Mouse (Mus musculus): ENCODE data around the gene Nucb1. TPM values are rescaled to one million over a fixed set of nuclear protein-coding genes. Genes with fewer than 3 reads are reported as not detected.
A peak's percentile ranks its signal among the peaks of the same experiment; 100 is the strongest.
"Not testable (repeated sequence)": the region's sequence is repeated elsewhere in the genome, so short reads cannot be mapped to it uniquely, and the experiment has no call there.

Gene Nucb1
- total RNA-seq, 2 experiments from 2014 or later: 184 to 398 TPM

- ATAC-seq (replicated peaks; ENCODE audit: poor library complexity, severe bottlenecking): no peak
Observed at GRCm38 (mm10) chr7:45492225-45492844, 17.9 kb downstream of the Nucb1 start.

GRCm38 (mm10) chr7:45491264-45491663, 18.9 kb downstream of the Nucb1 start:
- no peak for ATAC-seq (replicated peaks; ENCODE audit: poor library complexity, severe bottlenecking)

DNA sequence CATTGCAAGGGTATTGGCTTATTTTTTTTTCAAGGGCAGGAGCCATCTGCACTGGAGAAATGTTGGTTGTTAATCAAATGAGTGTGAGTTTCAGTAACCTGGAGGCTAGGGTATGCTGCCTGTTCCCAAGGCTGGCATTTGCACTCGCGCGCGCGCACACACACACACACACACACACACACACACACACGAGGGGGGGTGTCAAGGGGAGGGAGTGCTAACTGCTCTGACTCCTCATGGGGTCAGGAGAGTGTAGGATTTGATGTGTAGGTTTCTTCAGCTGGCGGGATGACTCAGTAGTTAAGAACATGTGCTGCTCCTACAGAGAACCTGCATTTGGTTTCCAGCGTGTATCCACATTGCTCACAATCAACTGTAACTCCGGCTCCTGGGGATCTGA, 19.4 kb downstream of the Nucb1 start:
- 0 out of 2 replicates have a peak, but pooled peaks have one; percentile 16 for ATAC-seq (replicated peaks; ENCODE audit: poor library complexity, severe bottlenecking)

DNA sequence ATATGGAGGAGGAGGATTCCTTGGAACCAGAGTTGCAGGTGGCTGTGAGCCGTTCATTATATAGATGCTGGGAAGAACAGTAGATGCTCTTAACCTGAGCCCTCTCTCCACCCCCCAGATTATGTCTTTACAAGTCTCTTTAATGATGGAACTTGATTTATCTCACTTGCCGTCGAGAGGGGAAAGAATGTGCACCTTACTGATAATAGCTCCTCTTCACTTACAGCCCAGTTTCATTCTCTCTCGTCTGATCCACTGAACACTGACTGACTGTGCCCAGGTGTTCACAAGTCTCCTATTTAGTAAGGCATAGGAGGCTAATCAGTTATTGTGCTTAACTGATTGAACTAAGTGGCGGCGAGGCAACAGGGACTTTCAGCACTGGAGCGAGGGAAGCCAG, 20.6 kb downstream of the Nucb1 start:
- no peak for ATAC-seq (replicated peaks; ENCODE audit: poor library complexity, severe bottlenecking)

GRCm38 (mm10) chr7:45488293-45489204, 21.7 kb downstream of the Nucb1 start, which contains the start of gene Dhdh:
Gene Dhdh, minus strand, starts transcription at chr7:45488805.
- ATAC-seq (replicated peaks; ENCODE audit: poor library complexity, severe bottlenecking): peak; percentile 96

DNA sequence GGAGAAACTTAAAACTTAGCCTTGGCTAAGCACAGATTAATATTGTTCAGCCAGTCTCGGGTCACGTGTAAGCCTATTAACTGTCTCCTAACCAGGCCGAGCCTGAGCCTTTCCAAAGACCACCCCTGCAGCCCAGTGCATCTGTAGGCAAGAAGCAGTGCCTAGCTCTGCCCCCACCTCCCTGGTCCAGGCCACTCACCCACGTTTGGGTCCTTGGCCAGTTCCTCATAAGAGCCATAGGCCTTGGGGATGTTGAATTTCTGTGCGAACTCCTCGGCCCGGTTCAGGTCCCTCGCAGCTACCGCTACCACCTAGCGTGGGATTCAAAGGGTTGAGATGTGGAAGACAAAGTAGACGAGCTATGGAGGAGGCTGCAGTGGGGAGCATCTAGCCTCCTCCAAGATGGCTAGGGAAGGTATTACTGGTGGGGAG, 22.3 kb downstream of the Nucb1 start:
- no peak for ATAC-seq (replicated peaks; ENCODE audit: poor library complexity, severe bottlenecking)

DNA sequence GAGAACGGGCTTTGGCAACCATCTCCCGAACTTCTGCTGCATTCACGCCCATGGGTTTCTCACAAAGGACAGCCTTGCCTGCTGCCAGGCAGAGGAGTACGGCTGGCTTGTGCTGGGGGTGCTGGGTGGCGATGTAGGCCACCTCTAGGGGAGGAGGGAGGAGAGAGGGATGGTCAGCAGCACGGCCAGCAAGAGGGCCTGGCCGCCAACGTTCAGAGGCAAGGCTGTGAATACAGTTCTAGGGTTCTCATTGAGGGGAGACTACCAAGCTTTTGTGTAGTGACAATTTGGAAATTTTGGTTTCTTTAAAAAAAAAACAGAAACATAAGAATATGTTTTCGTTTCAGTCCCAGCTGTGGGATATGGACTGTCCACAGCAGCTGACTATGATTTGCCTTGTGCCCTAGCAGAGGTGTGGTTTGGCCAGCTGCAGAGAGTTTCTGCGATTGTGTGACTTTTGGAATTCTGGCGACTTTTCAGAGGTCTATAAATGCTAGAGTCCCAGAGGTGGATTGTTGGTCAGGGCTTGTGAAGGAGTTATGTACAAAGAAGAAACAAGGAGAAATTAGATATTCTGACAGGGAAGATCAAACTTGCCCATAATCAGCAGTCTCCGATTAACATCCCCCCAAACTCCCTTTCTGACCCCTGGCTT, 23.3 kb downstream of the Nucb1 start, which contains the start of gene Gm45808:
Gene Gm45808 (minus strand): TSS at position 51 of the 655 bp plus-strand sequence.
- no peak for ATAC-seq (replicated peaks; ENCODE audit: poor library complexity, severe bottlenecking)

GRCm38 (mm10) chr7:45486158-45486557, 24.0 kb downstream of the Nucb1 start:
- no peak for ATAC-seq (replicated peaks; ENCODE audit: poor library complexity, severe bottlenecking)

DNA sequence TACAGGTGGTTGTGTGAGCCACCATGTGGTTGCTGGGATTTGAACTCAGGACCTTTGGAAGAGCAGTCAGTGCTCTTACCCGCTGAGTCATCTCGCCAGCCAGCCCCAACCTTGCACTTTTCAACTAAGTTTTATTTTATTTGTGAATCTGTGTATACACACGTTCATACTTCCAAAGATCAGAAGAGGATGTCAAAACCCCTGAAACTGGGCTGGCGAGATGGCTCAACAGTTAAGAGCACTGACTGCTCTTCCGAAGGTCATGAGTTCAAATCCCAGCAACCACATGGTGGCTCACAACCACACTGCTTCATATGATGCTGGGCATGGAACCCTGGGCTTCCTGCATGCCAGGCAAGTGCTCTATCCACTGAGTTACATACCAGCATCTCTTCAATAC, 25.2 kb downstream of the Nucb1 start:
- not testable (repeated sequence) for ATAC-seq (replicated peaks; ENCODE audit: poor library complexity, severe bottlenecking)

DNA sequence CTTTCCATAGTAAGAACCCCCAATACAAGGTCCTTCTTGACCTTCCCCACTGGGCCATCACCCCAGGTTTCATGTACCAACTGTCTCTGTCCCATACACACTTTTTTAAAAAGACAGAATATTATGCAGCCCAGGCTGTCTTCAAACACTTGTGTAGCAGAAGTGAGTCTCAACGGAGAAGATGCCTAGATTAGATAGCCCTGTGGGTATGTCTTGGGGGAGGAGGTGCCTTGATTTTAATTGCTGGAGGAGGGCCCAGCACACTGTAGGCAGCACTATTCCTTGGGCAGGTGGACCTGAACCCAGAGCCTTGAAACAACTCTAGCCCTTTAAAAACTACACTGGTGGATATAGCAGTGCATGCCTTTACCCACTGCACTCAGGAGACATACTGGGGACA, 28.0 kb downstream of the Nucb1 start:
- no peak for ATAC-seq (replicated peaks; ENCODE audit: poor library complexity, severe bottlenecking)

DNA sequence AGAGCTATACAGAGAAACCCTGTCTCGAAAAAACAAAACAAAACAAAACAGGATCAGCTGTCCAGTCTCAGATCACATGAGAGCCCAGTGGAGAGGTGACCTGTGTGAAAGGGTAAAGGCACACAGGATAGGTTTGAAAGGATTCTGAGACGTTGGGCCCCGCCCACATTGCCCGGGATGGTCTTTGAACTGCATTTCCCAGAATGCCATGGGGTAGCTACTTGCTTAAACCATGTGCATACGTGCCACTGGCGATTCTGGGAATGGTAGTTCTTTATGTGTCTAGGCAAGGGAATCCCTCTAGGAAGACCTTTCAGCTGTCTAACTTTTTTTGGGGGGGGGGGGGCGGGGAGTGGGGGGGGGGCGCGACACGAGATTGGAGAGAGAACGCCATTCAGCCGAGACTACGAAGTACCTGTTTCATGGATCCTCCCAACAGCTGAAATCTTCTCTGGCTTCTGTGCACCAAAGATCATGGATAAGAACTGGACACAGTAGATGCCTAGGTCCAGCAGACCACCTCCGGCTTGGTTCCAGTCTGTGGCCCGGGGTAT, 28.8 kb downstream of the Nucb1 start, which contains the start of gene Tulp2:
Gene Tulp2 (plus strand): TSS at position 504 of the 554 bp plus-strand sequence.
- peak; percentile 69 for ATAC-seq (replicated peaks; ENCODE audit: poor library complexity, severe bottlenecking)

GRCm38 (mm10) chr7:45480310-45480709, 29.9 kb downstream of the Nucb1 start:
- ATAC-seq (replicated peaks; ENCODE audit: poor library complexity, severe bottlenecking): not testable (repeated sequence)

DNA sequence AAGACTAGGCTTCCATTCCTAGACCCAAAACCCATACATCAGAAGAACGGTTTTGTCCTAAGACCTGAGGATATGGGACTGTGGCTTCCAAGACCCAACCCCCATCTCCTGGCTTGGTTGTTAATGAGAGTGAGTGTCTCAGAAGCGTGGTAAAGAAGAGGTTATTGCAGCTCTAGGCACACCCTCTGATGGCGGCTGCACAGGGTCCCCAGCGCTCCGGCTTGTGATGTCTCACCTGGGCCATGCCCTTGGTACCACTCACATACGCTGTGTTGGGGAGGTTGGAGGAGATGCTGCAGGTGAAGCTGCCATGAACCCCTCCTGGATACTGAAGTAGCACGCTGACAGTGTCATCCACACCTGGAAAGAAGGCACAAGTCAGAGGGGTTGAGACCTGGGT, 31.4 kb downstream of the Nucb1 start:
- ATAC-seq (replicated peaks; ENCODE audit: poor library complexity, severe bottlenecking): no peak

- ATAC-seq (replicated peaks; ENCODE audit: poor library complexity, severe bottlenecking): peak; percentile 44
Observed at GRCm38 (mm10) chr7:45477003-45477402, 33.2 kb downstream of the Nucb1 start.

DNA sequence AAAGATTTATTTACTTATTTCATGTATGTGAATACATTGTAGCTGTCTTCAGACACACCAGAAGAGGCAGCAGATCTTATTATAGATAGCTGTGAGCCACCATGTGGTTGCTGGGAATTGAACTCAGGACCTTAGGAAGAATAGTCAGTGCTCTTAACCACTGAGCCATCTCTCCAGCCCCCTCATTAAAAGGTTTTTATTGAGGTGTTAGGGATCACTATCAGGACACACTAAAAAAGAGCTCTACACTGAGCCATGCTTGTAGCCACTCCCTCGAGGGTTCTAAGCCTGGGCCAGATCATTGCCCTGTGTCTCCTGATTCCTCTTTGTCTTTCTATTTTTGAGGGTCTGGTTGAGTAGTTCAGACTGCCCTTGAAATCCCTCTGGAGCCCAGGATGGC, 33.8 kb downstream of the Nucb1 start:
- ATAC-seq (replicated peaks; ENCODE audit: poor library complexity, severe bottlenecking): no peak

DNA sequence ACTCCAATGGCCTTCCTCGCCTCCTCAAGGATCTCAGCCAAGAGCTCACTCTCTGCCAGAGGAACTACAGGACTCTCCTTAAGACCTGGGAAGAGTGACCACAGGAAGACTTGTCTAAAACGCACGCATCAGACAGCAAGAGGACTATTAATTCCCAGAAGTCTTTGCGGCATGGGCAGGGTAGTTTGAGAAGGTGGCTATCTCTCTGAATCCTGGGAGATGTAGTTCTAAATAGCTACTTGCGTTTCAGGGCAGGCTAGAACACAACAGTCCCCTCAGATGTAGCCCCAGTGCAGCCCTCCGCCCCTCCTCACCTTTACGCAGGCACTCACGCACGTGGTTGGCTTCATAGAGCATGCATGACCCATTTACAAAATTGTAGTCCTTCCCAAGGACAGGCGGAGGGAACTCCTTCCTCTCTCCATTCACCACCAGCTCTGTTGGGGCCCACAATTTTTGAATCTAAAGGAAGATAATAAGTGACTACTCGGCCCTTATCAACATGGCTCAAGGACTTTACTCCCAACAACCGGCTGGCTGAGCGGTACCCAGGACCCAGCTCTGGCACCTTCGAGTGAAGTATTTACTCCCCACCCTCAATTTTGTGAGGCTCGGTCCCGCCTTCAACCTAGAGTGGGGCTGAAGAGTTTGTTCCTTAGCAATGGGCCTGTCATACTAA, 34.8 kb downstream of the Nucb1 start:
- no peak for ATAC-seq (replicated peaks; ENCODE audit: poor library complexity, severe bottlenecking)

- peak; percentile 48 for ATAC-seq (replicated peaks; ENCODE audit: poor library complexity, severe bottlenecking)
Observed at GRCm38 (mm10) chr7:45470869-45471268, 39.3 kb downstream of the Nucb1 start.

- no peak for ATAC-seq (replicated peaks; ENCODE audit: poor library complexity, severe bottlenecking)
Observed at GRCm38 (mm10) chr7:45467090-45467670, 43.0 kb downstream of the Nucb1 start.

DNA sequence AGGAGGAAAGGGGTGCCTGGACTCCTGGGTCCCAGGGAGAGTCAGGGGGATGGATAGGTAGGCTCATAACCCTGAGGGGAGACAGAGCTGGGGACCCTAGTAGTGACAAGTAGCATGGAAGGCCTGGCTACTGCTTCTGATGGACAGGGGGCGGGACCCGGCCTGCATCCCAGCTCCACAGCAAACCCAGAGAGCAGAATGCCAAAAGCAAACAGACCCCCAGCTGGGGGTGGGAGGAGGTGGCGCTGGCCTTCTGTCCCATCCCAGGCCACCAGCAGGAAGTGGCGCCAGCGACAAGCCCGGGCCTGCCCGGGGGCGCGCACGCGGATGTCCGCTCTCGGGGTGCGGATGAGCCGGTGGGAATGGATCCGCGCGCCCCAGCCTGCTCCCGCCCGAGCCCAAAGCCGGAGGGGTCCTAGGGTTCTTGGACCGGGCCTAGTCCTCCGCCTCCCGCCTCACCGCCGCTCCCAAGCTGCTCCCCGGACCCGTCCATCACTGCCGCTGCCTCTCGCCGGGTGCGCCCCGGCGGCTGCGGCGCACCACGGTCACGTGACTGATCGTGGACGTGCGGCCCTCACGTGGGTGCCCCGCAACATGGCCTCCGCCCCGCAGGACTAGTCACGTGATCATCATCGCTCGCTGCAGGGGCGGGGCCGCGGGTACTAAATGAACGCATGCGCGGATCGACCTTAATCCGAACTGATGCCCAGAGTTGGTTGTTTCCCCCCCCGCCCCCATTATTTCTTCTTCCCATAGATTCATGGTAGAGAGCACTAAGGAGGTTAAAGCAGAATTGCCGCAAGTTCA, 43.7 kb downstream of the Nucb1 start, which contains the start of gene Bax:
Gene Bax (minus strand): TSS at position 616 of the 807 bp plus-strand sequence.
- peak; percentile 81 for ATAC-seq (replicated peaks; ENCODE audit: poor library complexity, severe bottlenecking)

Data from granulocyte monocyte progenitor cell, adult 5-6 weeks (primary cell).